In the genomic region with DNA sequence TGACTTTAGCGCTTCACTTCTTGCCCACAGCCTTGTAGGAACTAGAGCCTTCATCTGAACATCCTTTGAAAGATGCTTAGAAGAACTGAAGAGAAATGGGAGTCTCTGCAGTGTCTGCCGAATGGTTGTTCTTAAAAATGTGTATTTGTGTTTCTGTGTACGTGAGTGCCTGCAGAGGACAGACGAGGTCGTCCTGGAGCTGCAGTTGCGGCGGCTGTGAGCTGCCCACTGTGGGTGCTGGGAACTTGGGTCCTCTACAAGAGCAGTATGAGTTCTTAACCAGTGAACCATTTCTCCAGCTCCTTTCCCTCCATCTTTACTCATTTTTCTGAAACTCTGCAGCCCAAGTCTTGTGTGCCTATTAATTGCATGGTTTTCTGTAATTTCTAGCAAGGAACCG, we compare ENCODE assay signal across 9 mouse cellular contexts. TPM values are rescaled to one million over a fixed set of nuclear protein-coding genes. Genes with fewer than 3 reads are reported as not detected.
DNase-seq lines count a peak whose midpoint lies in the region; ATAC-seq and TF ChIP-seq lines count a peak whose summit lies in the region.
"Had no signal": no experiment of that assay in that cellular context is flagged by ENCODE, and none has a peak within 500 bp of the region (broad histone marks: within the 10 kb centered on the region; RNA-seq: fewer than 3 reads in every experiment).

No protein-coding gene starts in this region.

- H3K9me3 ChIP-seq in heart, embryonic 10.5 days: no peaks in the 10 kb centered on the region
- no peaks in the 10 kb centered on the region for H3K9me3 ChIP-seq in E14TG2a.4 (ENCODE audit: low read length)
- H3K9me3 ChIP-seq in limb, embryonic 12.5 days: no peaks in the 10 kb centered on the region

- peak overlapping the region; percentile 97 for H3K9ac ChIP-seq in limb, embryonic 12.5 days (replicated peaks)

- DNase-seq in heart, embryonic 10.5 days (ENCODE audit: low spot score): no peak
- DNase-seq in heart, postnatal 25 days (ENCODE audit: low spot score): no peak
- no peak for DNase-seq in embryo, embryonic 11 days
- no peak for DNase-seq in spleen, postnatal 36 days (ENCODE audit: low spot score in 2 of 2)

- H3K4me3 ChIP-seq in heart, embryonic 10.5 days: peak overlapping the region; percentile 95
- H3K4me3 ChIP-seq in E14TG2a.4 (replicated peaks; ENCODE audit: low read length): peak overlapping the region; percentile 97
- peak overlapping the region; percentile 79 for H3K4me3 ChIP-seq in limb, embryonic 12.5 days (replicated peaks)
- H3K4me3 ChIP-seq in myocyte: peak overlapping the region; percentile 65

- peaks cover 37% of the 10 kb centered on the region for H3K79me2 ChIP-seq in myocyte (ENCODE audit: control insufficient read depth, insufficient read depth)

- H3K27ac ChIP-seq in heart, embryonic 10.5 days: peak overlapping the region; percentile 97
- H3K27ac ChIP-seq in limb, embryonic 12.5 days: peak overlapping the region; percentile 56

- peak overlapping the region; percentile 75 for H3ac ChIP-seq in myocyte (ENCODE audit: control insufficient read depth, insufficient read length)

- no peak for TF ChIP-seq CTCF in E14TG2a.4 (conservative IDR thresholded peaks at IDR 0.05; ENCODE audit: low read length)

- no peak for TF ChIP-seq POLR2A in myocyte (IDR thresholded peaks at IDR 0.05; ENCODE audit: insufficient read length, low read depth)

- peaks cover 14% of the 10 kb centered on the region for H3K4me1 ChIP-seq in heart, embryonic 10.5 days
- peaks cover 27% of the 10 kb centered on the region for H3K4me1 ChIP-seq in E14TG2a.4 (replicated peaks; ENCODE audit: low read depth, low read length)
- H3K4me1 ChIP-seq in limb, embryonic 12.5 days (replicated peaks): peaks cover 16% of the 10 kb centered on the region

- H3K4me2 ChIP-seq in limb, embryonic 12.5 days: peak overlapping the region; percentile 75
- H3K4me2 ChIP-seq in myocyte (ENCODE audit: low read depth): peak overlapping the region; percentile 98

- intact Hi-C loops in heart, postnatal 25 days (cut with DNase I): no loop called here

- ATAC-seq in erythroid progenitor cell, adult 5-6 weeks (replicated peaks; ENCODE audit: low FRiP score, poor library complexity, severe bottlenecking): peak; percentile 23
- ATAC-seq in limb, embryonic 12.5 days (ENCODE audit: insufficient number of reproducible peaks, insufficient read depth, low FRiP score, low TSS enrichment, low read depth): no peak; the same call in 1 of the 2 replicates

- WGBS in heart, embryonic 10.5 days: 40% methylated on average over 8 of the region's 8 CpGs
- WGBS in limb, embryonic 12.5 days: 45% methylated on average over 8 of the region's 8 CpGs

- H3K36me3 ChIP-seq in heart, embryonic 10.5 days: no peaks in the 10 kb centered on the region
- H3K36me3 ChIP-seq in E14TG2a.4 (ENCODE audit: insufficient read depth, low read length) (peaks cover 4% of the 10 kb centered on the region; the same call in 1 of the 2 replicates), myocyte (ENCODE audit: control insufficient read depth, insufficient read depth) (no peaks in the 10 kb centered on the region)
- H3K36me3 ChIP-seq in limb, embryonic 12.5 days: no peaks in the 10 kb centered on the region; the same call in 1 of the 2 replicates

- H3K27me3 ChIP-seq in heart, embryonic 10.5 days (ENCODE audit: insufficient read depth, poor library complexity, severe bottlenecking): no peaks in the 10 kb centered on the region
- H3K27me3 ChIP-seq in E14TG2a.4 (ENCODE audit: insufficient read depth, low read length) (no peaks in the 10 kb centered on the region), myocyte (ENCODE audit: control insufficient read depth, insufficient read depth, insufficient read length) (no peaks in the 10 kb centered on the region)
- no peaks in the 10 kb centered on the region for H3K27me3 ChIP-seq in limb, embryonic 12.5 days

TF ChIP-seq in myocyte, 11 proteins besides CTCF, POLR2A, EP300 and RAD21:
- TF ChIP-seq SRF (IDR thresholded peaks at IDR 0.05; ENCODE audit: control insufficient read depth, insufficient read length, low read depth): no peak
- no peak for TF ChIP-seq MYOG (IDR thresholded peaks at IDR 0.05; ENCODE audit: control insufficient read depth in 1 of 3, insufficient read depth in 1 of 3, insufficient read length in 2 of 3, low read depth in 2 of 3)
- no peak for TF ChIP-seq TCF3 (IDR thresholded peaks at IDR 0.05; ENCODE audit: insufficient read length, low read depth)
TF ChIP-seq in myocyte: peak in this region for 0.

RNA-seq across cellular contexts. Expression of a gene that starts 0.5 kb away (rescaled TPM):
- 33.2 and 39.9 TPM in 2 replicates for polyA plus RNA-seq in heart, embryonic 10.5 days (2016; fragmentation: Nextera tagmentation; extraction: Ambion mirVana)
- total RNA-seq in heart, postnatal 25 days (2021): 1 to 10 TPM; 1.9 to 2.1 TPM
- total RNA-seq in erythroid progenitor cell, adult 5-6 weeks (2015; ENCODE audit: low replicate concordance): 51.6 and 59.8 TPM in 2 replicates
- 51.8 and 55.6 TPM in 2 replicates for total RNA-seq in erythroid progenitor cell, adult 5-6 weeks (2017; ENCODE audit: low replicate concordance)
- polyA plus RNA-seq in limb, embryonic 12.5 days (2016; fragmentation: Nextera tagmentation; extraction: Ambion mirVana): 51.4 and 53.4 TPM in 2 replicates
- polyA plus RNA-seq in myocyte (2012; fragmentation: generic; extraction: Trizol): 3.8 TPM

RNA-seq across cellular contexts. Expression of a gene that starts 0.5 kb away (rescaled TPM):
- polyA plus RNA-seq in heart, embryonic 10.5 days (2016; fragmentation: Nextera tagmentation; extraction: Ambion mirVana): 10.3 and 10.9 TPM in 2 replicates
- 1 to 10 TPM in 1 of 2 experiments, under 1 TPM in 1; 0.98 to 1.3 TPM for total RNA-seq in heart, postnatal 25 days (2021)
- total RNA-seq in erythroid progenitor cell, adult 5-6 weeks (2015; ENCODE audit: low replicate concordance): 19.8 and 28.5 TPM in 2 replicates
- total RNA-seq in erythroid progenitor cell, adult 5-6 weeks (2017; ENCODE audit: low replicate concordance): 65.6 and 69.2 TPM in 2 replicates
- 13.2 and 14.5 TPM in 2 replicates for polyA plus RNA-seq in limb, embryonic 12.5 days (2016; fragmentation: Nextera tagmentation; extraction: Ambion mirVana)
- 2.2 TPM for polyA plus RNA-seq in myocyte (2012; fragmentation: generic; extraction: Trizol)

RNA-seq across cellular contexts. Expression of a gene that starts 52.4 kb away (rescaled TPM):
- not detected in 2 replicates for polyA plus RNA-seq in heart, embryonic 10.5 days (2016; fragmentation: Nextera tagmentation; extraction: Ambion mirVana)
- not detected for total RNA-seq in heart, postnatal 25 days (2021)
- total RNA-seq in erythroid progenitor cell, adult 5-6 weeks (2015; ENCODE audit: low replicate concordance): not detected in 2 replicates
- not detected in 2 replicates for total RNA-seq in erythroid progenitor cell, adult 5-6 weeks (2017; ENCODE audit: low replicate concordance)
- polyA plus RNA-seq in limb, embryonic 12.5 days (2016; fragmentation: Nextera tagmentation; extraction: Ambion mirVana): not detected in 2 replicates
- not detected for polyA plus RNA-seq in myocyte (2012; fragmentation: generic; extraction: Trizol)
- polyA plus RNA-seq: large intestine, adult 2 months had no signal

RNA-seq across cellular contexts. Expression of a gene that starts 58.3 kb away (rescaled TPM):
- polyA plus RNA-seq in heart, embryonic 10.5 days (2016; fragmentation: Nextera tagmentation; extraction: Ambion mirVana): not detected in 2 replicates
- not detected for total RNA-seq in heart, postnatal 25 days (2021)
- not detected in 2 replicates for total RNA-seq in erythroid progenitor cell, adult 5-6 weeks (2015; ENCODE audit: low replicate concordance)
- not detected in 2 replicates for total RNA-seq in erythroid progenitor cell, adult 5-6 weeks (2017; ENCODE audit: low replicate concordance)
- not detected in 2 replicates for polyA plus RNA-seq in limb, embryonic 12.5 days (2016; fragmentation: Nextera tagmentation; extraction: Ambion mirVana)
- polyA plus RNA-seq in myocyte (2012; fragmentation: generic; extraction: Trizol): not detected
- polyA plus RNA-seq: large intestine, adult 2 months had no signal
